Mouse (Mus musculus): ENCODE data around the gene Fgfbp3. TPM values are rescaled to one million over a fixed set of nuclear protein-coding genes. Genes with fewer than 3 reads are reported as not detected.

Gene Fgfbp3
- total and polyA plus RNA-seq, 2 experiments from 2014 or later = 40.0 to 44.8 TPM

GRCm38 (mm10) chr19:36936285-36936684 is 16.9 kb upstream of the Fgfbp3 start:
- Histone ChIP-seq H3K9ac (no peak overlapping the region), H3K9me3 (ENCODE audit: low read length) (no peaks in the 10 kb centered on the region), H3K4me2 (ENCODE audit: low read depth) (no peak overlapping the region), H3K36me3 (ENCODE audit: insufficient read depth) (no peaks in the 10 kb centered on the region), H3K4me1 (ENCODE audit: insufficient read depth) (no peaks in the 10 kb centered on the region), H3K4me3 (ENCODE audit: low read depth, low read length) (no peak overlapping the region), H3K27me3 (ENCODE audit: insufficient read depth, low read length) (no peaks in the 10 kb centered on the region), H3K27ac (ENCODE audit: low read depth, low read length) (no peak overlapping the region)
- DNase-seq (no peak), ATAC-seq (no peak)
- 92% methylated on average over 4 of the region's 4 CpGs for WGBS
- no peak for TF ChIP-seq CTCF (IDR thresholded peaks at IDR 0.05; ENCODE audit: low read depth)

GRCm38 (mm10) chr19:36932613-36933012 is 13.2 kb upstream of the Fgfbp3 start:
- 87% methylated on average over 2 of the region's 2 CpGs for WGBS
- H3K4me1 ChIP-seq (ENCODE audit: insufficient read depth) = no peaks in the 10 kb centered on the region

GRCm38 (mm10) chr19:36932097-36932496 is 12.7 kb upstream of the Fgfbp3 start:
- H3K4me1 ChIP-seq (ENCODE audit: insufficient read depth) = no peaks in the 10 kb centered on the region
- ATAC-seq (no peak), DNase-seq (no peak)
- TF ChIP-seq CTCF (IDR thresholded peaks at IDR 0.05; ENCODE audit: low read depth) = no peak
- no peak overlapping the region for H3K9ac ChIP-seq
- H3K27ac ChIP-seq (ENCODE audit: low read depth, low read length) = no peak overlapping the region
- no peaks in the 10 kb centered on the region for H3K27me3 ChIP-seq (ENCODE audit: insufficient read depth, low read length)
- H3K4me2 ChIP-seq (ENCODE audit: low read depth) = no peak overlapping the region
- no peak overlapping the region for H3K4me3 ChIP-seq (ENCODE audit: low read depth, low read length)
- no peaks in the 10 kb centered on the region for H3K9me3 ChIP-seq (ENCODE audit: low read length)
- no peaks in the 10 kb centered on the region for H3K36me3 ChIP-seq (ENCODE audit: insufficient read depth)

More at GRCm38 (mm10) chr19:36932613-36933012, 13.2 kb upstream of the Fgfbp3 start:
- H3K9ac ChIP-seq = no peak overlapping the region
- H3K27me3 ChIP-seq (ENCODE audit: insufficient read depth, low read length) = no peaks in the 10 kb centered on the region
- no peak for DNase-seq
- H3K27ac ChIP-seq (ENCODE audit: low read depth, low read length) = no peak overlapping the region
- no peak overlapping the region for H3K4me2 ChIP-seq (ENCODE audit: low read depth)
- ATAC-seq = no peak
- no peak for TF ChIP-seq CTCF (IDR thresholded peaks at IDR 0.05; ENCODE audit: low read depth)
- H3K9me3 ChIP-seq (ENCODE audit: low read length) = no peaks in the 10 kb centered on the region
- no peak overlapping the region for H3K4me3 ChIP-seq (ENCODE audit: low read depth, low read length)
- no peaks in the 10 kb centered on the region for H3K36me3 ChIP-seq (ENCODE audit: insufficient read depth)

GRCm38 (mm10) chr19:36929816-36930215 is 10.4 kb upstream of the Fgfbp3 start:
- DNase-seq (no peak), ATAC-seq (no peak)
- Histone ChIP-seq H3K36me3 (ENCODE audit: insufficient read depth) (no peaks in the 10 kb centered on the region), H3K9ac (no peak overlapping the region), H3K27ac (ENCODE audit: low read depth, low read length) (no peak overlapping the region), H3K4me3 (ENCODE audit: low read depth, low read length) (no peak overlapping the region), H3K27me3 (ENCODE audit: insufficient read depth, low read length) (no peaks in the 10 kb centered on the region), H3K9me3 (ENCODE audit: low read length) (no peaks in the 10 kb centered on the region), H3K4me1 (ENCODE audit: insufficient read depth) (0 out of 2 replicates have a peak, but pooled peaks cover 7% of the 10 kb centered on the region), H3K4me2 (ENCODE audit: low read depth) (no peak overlapping the region)
- TF ChIP-seq CTCF (IDR thresholded peaks at IDR 0.05; ENCODE audit: low read depth) = no peak

GRCm38 (mm10) chr19:36927800-36928361 is 8.5 kb upstream of the Fgfbp3 start:
- Histone ChIP-seq H3K36me3 (ENCODE audit: insufficient read depth) (no peaks in the 10 kb centered on the region), H3K27ac (ENCODE audit: low read depth, low read length) (no peak overlapping the region), H3K4me3 (ENCODE audit: low read depth, low read length) (no peak overlapping the region), H3K4me2 (ENCODE audit: low read depth) (0 out of 2 replicates have a peak overlapping the region, but pooled peaks have one; percentile 93), H3K9ac (no peak overlapping the region), H3K9me3 (ENCODE audit: low read length) (no peaks in the 10 kb centered on the region), H3K4me1 (ENCODE audit: insufficient read depth) (0 out of 2 replicates have a peak, but pooled peaks cover 7% of the 10 kb centered on the region), H3K27me3 (ENCODE audit: insufficient read depth, low read length) (no peaks in the 10 kb centered on the region)
- DNase-seq = no peak
- ATAC-seq = no peak
- TF ChIP-seq CTCF (IDR thresholded peaks at IDR 0.05; ENCODE audit: low read depth) = no peak
- 79% methylated on average over 6 of the region's 6 CpGs for WGBS

GRCm38 (mm10) chr19:36926553-36927236 is 7.3 kb upstream of the Fgfbp3 start:
- Histone ChIP-seq H3K9ac (peak overlapping the region; percentile 87), H3K27me3 (ENCODE audit: insufficient read depth, low read length) (no peaks in the 10 kb centered on the region), H3K9me3 (ENCODE audit: low read length) (no peaks in the 10 kb centered on the region), H3K4me1 (ENCODE audit: insufficient read depth) (0 out of 2 replicates have a peak, but pooled peaks cover 7% of the 10 kb centered on the region), H3K36me3 (ENCODE audit: insufficient read depth) (no peaks in the 10 kb centered on the region), H3K4me2 (ENCODE audit: low read depth) (peak overlapping the region; percentile 93), H3K27ac (ENCODE audit: low read depth, low read length) (peak overlapping the region; percentile 95), H3K4me3 (ENCODE audit: low read depth, low read length) (peak overlapping the region; percentile 91)
- no peak for ATAC-seq
- DNase-seq = no peak
- TF ChIP-seq CTCF (IDR thresholded peaks at IDR 0.05; ENCODE audit: low read depth) = no peak
- WGBS = 2% methylated on average over 26 of the region's 26 CpGs
